ENCODE assay signal across 21 mouse cellular contexts in genomic region chr13:107942979-107943378, GRCm38 (mm10).
DNase-seq lines count a peak whose midpoint lies in the region; ATAC-seq and TF ChIP-seq lines count a peak whose summit lies in the region.
"Had no signal": no experiment of that assay in that cellular context is flagged by ENCODE, and none has a peak within 500 bp of the region (broad histone marks: within the 10 kb centered on the region; RNA-seq: fewer than 3 reads in every experiment).

No protein-coding gene starts in this region.

- peak; percentile 51 for DNase-seq in kidney, adult 2 months
- no peak for DNase-seq in layer of hippocampus, postnatal 25 days (ENCODE audit: extremely low spot score in 1 of 2, low spot score in 1 of 2)
- no peak for DNase-seq in retina, embryonic 14.5 days (ENCODE audit: low spot score)
- DNase-seq: adrenal gland, adult 2 months; adrenal gland, postnatal 14 days; cerebellum, adult 11 months; cerebellum, adult 8-10 months; cerebellum, postnatal 10 days; gastrocnemius, postnatal 25 days; heart, adult 2 months had no signal

- no peaks in the 10 kb centered on the region for H3K4me1 ChIP-seq in kidney, adult 2 months (ENCODE audit: control insufficient read depth, insufficient read depth, low read length)
- H3K4me1 ChIP-seq in kidney, embryonic 16.5 days (ENCODE audit: insufficient read depth, low read length), result peaks cover 14% of the 10 kb centered on the region; the same call in 1 of the 2 replicates
- H3K4me1 ChIP-seq in intestine, embryonic 15.5 days (replicated peaks), result peaks cover 9% of the 10 kb centered on the region; the same call in 1 of the 2 replicates
- H3K4me1 ChIP-seq in intestine, postnatal 0 days (replicated peaks; ENCODE audit: control insufficient read depth, insufficient read depth, low read length), result 0 out of 2 replicates have a peak, but pooled peaks cover 5% of the 10 kb centered on the region

- H3K27me3 ChIP-seq in kidney, adult 2 months (replicated peaks; ENCODE audit: control insufficient read depth, insufficient read depth, low read length), result no peaks in the 10 kb centered on the region
- H3K27me3 ChIP-seq in kidney, embryonic 16.5 days (ENCODE audit: insufficient read depth, low read length), result no peaks in the 10 kb centered on the region; the same call in 1 of the 2 replicates
- no peaks in the 10 kb centered on the region for H3K27me3 ChIP-seq in intestine, embryonic 15.5 days (replicated peaks)
- no peaks in the 10 kb centered on the region for H3K27me3 ChIP-seq in intestine, postnatal 0 days (replicated peaks; ENCODE audit: control insufficient read depth, insufficient read depth, low read length)
- H3K27me3 ChIP-seq: forebrain, embryonic 13.5 days; hindbrain, embryonic 13.5 days had no signal

- H3K9ac ChIP-seq in kidney, embryonic 16.5 days (replicated peaks; ENCODE audit: low read length), result no peak overlapping the region
- H3K9ac ChIP-seq in intestine, embryonic 15.5 days, result no peak overlapping the region
- no peak overlapping the region for H3K9ac ChIP-seq in intestine, postnatal 0 days (ENCODE audit: low read depth, low read length)
- H3K9ac ChIP-seq: forebrain, embryonic 13.5 days; heart, embryonic 13.5 days; hindbrain, embryonic 13.5 days had no signal

- H3K36me3 ChIP-seq in kidney, adult 2 months (ENCODE audit: control insufficient read depth, insufficient read depth, low read length), result no peaks in the 10 kb centered on the region
- H3K36me3 ChIP-seq in kidney, embryonic 16.5 days (ENCODE audit: insufficient read depth, low read length), result no peaks in the 10 kb centered on the region
- H3K36me3 ChIP-seq in intestine, embryonic 15.5 days, result no peaks in the 10 kb centered on the region
- H3K36me3 ChIP-seq in intestine, postnatal 0 days (ENCODE audit: control insufficient read depth, insufficient read depth), result no peaks in the 10 kb centered on the region
- H3K36me3 ChIP-seq: forebrain, embryonic 10.5 days; heart, embryonic 10.5 days; heart, embryonic 13.5 days; hindbrain, embryonic 13.5 days had no signal

- ATAC-seq in kidney, embryonic 16.5 days (ENCODE audit: low FRiP score, low TSS enrichment), result no peak
- peak; percentile 75 for ATAC-seq in intestine, embryonic 15.5 days
- peak; percentile 76 for ATAC-seq in intestine, postnatal 0 days
- ATAC-seq: CD4-positive, CD25-positive, alpha-beta regulatory T cell, adult 4 months; hindbrain, postnatal 0 days; inflammation-experienced regulatory T-cells, adult 6 months had no signal

- WGBS in kidney, adult 2 months, result 77% methylated on average over 4 of the region's 4 CpGs
- 61% methylated on average over 4 of the region's 4 CpGs for WGBS in kidney, embryonic 16.5 days
- WGBS in intestine, embryonic 15.5 days, result 61% methylated on average over 4 of the region's 4 CpGs
- 33% methylated on average over 4 of the region's 4 CpGs for WGBS in intestine, postnatal 0 days

- TF ChIP-seq POLR2A in kidney, adult 2 months (IDR thresholded peaks at IDR 0.05; ENCODE audit: low read depth, low read length), result no peak

- no peak for TF ChIP-seq CTCF in kidney, adult 2 months (conservative IDR thresholded peaks at IDR 0.05; ENCODE audit: insufficient read depth, insufficient read length, low read depth, low read length)
- TF ChIP-seq CTCF in intestine, postnatal 0 days (IDR thresholded peaks at IDR 0.05; ENCODE audit: low read depth), result no peak

- H3K4me2 ChIP-seq in kidney, embryonic 16.5 days (replicated peaks; ENCODE audit: low read depth, low read length), result no peak overlapping the region
- H3K4me2 ChIP-seq in intestine, embryonic 15.5 days (replicated peaks), result no peak overlapping the region
- peak overlapping the region; percentile 32; the same call in 1 of the 2 replicates for H3K4me2 ChIP-seq in intestine, postnatal 0 days (replicated peaks; ENCODE audit: low read depth)
- H3K4me2 ChIP-seq: forebrain, embryonic 13.5 days; heart, embryonic 13.5 days; hindbrain, embryonic 13.5 days had no signal

- no peaks in the 10 kb centered on the region for H3K9me3 ChIP-seq in kidney, embryonic 16.5 days (ENCODE audit: low read length)
- H3K9me3 ChIP-seq in intestine, embryonic 15.5 days, result no peaks in the 10 kb centered on the region
- H3K9me3 ChIP-seq in intestine, postnatal 0 days (ENCODE audit: control insufficient read depth), result no peaks in the 10 kb centered on the region
- H3K9me3 ChIP-seq: forebrain, embryonic 10.5 days; forebrain, embryonic 13.5 days; heart, embryonic 10.5 days; heart, embryonic 13.5 days; hindbrain, embryonic 13.5 days had no signal

- H3K4me3 ChIP-seq in kidney, adult 2 months (ENCODE audit: insufficient read depth, low read depth, low read length), result no peak overlapping the region
- H3K4me3 ChIP-seq in kidney, embryonic 16.5 days (ENCODE audit: low read length), result no peak overlapping the region
- H3K4me3 ChIP-seq in intestine, embryonic 15.5 days (replicated peaks), result no peak overlapping the region
- no peak overlapping the region for H3K4me3 ChIP-seq in intestine, postnatal 0 days (ENCODE audit: low read depth, low read length)
- H3K4me3 ChIP-seq: forebrain, embryonic 10.5 days; forebrain, embryonic 13.5 days; heart, adult 2 months; heart, embryonic 10.5 days; heart, embryonic 13.5 days; hindbrain, embryonic 13.5 days had no signal

- no peak overlapping the region for H3K27ac ChIP-seq in kidney, adult 2 months (ENCODE audit: insufficient read depth, low read depth, low read length)
- H3K27ac ChIP-seq in kidney, embryonic 16.5 days (ENCODE audit: low read length), result no peak overlapping the region
- H3K27ac ChIP-seq in intestine, embryonic 15.5 days, result peak overlapping the region; percentile 57; the same call in 1 of the 2 replicates
- no peak overlapping the region for H3K27ac ChIP-seq in intestine, postnatal 0 days (ENCODE audit: low read depth, low read length)
- H3K27ac ChIP-seq: forebrain, embryonic 10.5 days; forebrain, embryonic 13.5 days; heart, adult 2 months; heart, embryonic 10.5 days; heart, embryonic 13.5 days; hindbrain, embryonic 13.5 days; hindbrain, postnatal 0 days had no signal
